Mouse (Mus musculus): ENCODE data around the gene Gpc5.

Gpc5 gene

DNA sequence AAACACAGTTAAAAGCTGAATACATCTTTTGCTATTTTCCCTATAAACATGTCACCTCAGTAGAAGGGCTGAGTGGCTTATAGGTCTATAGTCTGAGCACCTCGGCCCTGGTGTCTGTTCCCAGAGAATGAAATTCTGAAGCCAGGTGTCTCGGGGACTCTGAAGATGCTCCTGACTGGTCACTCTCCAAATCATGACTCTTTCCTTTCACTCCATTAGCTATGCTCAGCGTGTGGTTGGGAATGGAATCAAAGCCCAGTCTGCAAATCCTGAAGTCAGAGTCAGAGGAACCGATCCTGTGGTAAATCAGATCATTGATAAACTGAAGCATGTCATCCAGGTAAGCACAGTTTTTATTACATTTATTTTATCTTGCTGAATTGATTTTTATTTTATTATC is 460.0 kb downstream of the Gpc5 start:
- no peak for DNase-seq (ENCODE audit: low spot score)

DNA sequence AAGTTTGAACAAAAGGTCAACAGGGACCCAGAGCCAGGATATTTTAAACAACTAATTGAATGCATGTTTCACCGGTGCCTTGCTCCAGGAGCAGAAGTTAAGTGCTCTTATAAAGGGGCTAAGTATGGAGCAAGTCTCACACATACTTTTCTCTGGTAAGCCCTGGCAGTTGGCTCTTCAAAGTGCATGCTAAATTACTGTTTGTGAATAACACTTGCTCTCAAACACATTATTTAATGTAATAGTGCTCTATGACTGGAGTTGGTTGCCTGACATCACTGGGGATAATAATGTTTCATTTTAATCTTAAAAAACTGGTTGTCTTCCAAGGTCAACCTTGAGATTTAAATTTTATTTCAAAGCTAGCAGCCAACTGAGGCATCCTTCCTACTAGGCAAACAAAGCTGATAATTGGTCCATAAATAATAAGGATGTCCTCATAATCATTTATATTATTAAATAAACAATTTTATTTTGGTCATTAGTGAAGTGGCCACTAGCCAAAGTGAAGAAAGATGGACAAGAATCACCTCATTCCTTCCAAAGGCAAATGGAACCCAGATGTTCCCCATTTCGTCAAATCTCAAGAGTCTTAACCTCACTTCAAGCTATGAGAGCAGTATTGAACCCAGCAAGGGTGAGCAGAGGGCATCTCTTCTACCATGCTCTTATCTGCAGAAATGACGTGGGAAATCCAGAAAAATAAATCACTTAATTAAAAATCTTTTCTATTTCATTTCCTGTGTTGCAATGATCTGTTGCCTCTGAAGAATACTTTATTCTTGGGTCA is 488.6 kb downstream of the Gpc5 start:
- no peak for DNase-seq (ENCODE audit: low spot score)

DNA sequence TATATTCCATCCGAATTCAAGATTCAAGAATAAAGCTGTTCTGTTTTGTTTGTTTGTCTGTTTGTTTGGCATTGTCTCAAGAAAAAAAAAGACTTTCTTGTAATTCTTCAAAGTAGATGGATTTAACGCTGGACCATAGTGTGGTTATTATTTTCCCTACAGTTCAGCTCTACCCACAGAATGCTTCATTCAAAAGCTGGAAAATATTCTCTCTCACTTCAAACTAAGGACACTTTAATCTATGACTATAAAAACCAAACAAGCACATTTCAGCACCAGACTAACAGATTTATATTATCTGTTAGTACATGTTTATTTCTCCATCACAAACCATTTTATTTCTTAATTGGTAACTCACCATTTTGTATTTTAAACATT is 489.2 kb downstream of the Gpc5 start:
- no peak for DNase-seq (ENCODE audit: low spot score)

DNA sequence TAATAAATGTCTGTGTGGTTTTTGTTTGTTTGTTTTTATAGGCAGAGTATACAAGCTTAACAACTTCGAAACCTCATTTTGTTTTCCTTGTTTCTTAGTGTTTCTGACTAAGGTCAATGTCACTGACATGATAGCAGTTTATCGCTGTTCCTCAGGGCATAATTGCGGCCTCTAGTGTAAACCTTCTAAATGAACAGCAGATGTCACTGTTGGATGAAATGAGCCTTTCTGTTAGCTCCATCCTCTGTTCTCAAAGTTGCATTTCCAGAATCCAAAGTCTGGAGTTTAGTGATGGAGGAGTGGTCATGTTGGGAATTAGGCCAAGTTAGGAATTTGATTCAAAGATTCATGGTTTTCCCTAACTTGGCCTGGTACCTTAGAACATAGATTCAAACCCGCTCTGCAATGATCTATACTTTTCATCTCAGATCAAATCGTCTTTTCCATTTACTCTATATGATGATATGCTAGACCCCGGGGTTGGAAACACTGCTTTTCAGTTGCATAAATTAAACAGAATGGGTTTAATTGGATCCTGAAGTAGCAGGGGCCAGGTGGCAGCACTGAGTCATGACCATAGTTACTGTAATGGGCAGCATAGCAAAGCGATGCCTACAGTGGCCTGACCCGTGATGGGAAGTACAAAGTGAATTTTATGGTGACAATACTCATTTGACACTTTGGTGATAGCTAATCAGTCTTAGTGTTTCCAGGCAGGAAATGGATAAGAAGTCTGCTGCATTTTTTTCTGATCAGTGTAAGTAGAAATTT is 508.4 kb downstream of the Gpc5 start:
- DNase-seq (ENCODE audit: low spot score): no peak

DNA sequence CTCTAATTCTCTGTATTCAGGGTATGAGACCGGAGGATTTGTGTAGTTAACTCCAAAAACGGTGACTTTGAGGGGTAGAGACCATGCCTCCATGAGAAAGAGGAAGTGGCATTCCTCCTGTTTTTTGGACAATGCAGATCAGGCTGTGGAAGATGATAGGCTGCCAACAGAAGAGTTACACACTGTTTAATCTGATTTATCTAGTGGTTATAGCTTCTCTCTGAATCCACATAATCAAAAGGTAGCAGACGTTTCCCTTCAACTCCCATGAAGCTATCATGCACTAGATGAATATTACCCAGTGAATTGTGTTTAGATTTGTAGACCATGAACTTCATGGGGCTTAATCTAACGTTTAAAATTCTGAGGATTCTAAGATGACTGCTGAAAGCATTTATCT is 522.1 kb downstream of the Gpc5 start:
- DNase-seq (ENCODE audit: low spot score): no peak

DNA sequence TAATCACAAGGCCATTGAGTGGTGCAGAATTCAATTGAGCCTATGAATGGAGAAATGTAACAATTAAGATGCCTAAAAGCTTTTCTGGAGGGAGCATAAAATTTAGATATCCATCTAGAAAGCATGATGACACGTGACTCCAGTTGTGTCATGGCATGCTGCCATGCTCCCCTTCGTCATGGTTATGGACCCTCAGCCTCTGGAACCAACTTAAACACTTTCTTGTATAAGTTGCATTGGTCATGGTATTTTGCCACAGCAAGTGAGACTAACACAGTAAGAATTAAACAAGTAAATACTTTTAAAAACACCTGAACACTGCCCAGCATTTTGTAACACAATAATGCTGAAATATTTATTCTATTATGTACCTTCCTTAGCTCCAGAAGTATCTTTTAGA is 524.3 kb downstream of the Gpc5 start:
- DNase-seq (ENCODE audit: low spot score): no peak

DNA sequence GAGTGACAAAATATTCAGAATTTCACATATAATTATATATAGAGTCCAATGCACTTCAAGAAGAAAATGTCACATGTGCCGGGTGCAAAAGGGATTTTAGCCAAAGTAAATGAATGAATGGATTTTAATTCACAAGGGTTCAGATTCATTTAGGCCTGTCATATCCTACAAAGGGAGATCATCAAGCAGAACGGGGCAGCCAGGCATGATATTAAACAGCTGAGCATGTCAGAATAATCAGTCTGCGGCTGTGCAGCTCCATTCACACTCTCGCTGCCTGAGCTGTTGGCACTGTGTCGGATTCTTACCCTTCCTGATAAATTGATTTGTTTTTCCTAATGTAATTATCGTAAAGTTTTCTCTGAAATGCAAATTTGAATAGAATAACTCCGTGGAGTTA is 524.8 kb downstream of the Gpc5 start:
- no peak for DNase-seq (ENCODE audit: low spot score)

DNA sequence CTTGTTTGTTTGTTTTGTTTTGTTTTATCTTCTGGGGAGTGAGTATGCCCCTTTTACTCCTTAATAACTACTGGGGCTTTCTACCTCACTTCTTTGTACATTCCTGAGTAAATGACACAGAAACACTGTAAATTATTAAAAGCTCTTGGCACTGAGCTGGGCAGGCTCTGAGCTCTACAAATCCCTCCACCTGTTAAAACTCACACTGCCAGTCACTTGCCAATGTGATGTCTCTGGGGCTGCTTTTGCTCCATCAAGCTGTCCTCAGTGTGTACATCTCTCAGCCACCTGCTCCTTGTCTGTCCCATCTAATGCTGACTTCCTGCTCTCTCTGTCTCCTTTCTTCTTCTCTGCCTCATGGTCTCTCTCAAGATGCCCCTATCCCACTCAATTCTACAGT is 528.5 kb downstream of the Gpc5 start:
- DNase-seq (ENCODE audit: low spot score): no peak

DNA sequence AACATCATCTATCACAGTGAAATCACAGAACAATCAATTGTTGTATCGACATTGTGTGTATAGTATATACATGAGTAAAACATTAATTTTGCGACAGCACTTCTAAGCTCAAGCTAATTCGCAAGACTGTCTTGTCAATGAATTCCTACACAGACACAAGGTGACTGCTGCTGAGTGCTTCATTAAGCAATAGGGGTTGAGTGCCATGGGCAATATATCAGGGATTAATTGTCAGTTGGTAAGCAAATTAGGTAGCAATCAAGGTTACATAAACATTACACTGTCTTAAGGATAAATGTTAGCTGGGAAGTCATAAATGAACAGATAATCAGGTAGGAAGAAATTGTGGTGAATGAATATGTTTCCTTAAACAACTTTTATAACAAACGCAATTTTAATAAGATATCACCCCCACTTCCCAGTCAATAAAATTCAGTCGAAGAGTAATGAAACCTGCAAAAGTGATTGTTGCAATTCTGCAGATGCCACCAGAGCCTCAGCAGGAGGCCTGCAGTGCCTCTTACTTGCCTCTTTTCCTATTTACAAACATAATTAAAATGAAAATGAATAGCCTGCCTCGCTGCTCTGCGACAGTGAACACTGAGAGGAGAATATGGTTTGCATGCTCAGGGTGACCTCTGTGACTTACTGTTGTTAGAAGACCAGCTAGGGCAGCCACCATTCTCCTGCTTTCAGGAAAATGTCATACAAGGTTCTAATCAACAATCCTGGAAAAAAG is 539.3 kb downstream of the Gpc5 start:
- DNase-seq (ENCODE audit: low spot score): no peak

DNA sequence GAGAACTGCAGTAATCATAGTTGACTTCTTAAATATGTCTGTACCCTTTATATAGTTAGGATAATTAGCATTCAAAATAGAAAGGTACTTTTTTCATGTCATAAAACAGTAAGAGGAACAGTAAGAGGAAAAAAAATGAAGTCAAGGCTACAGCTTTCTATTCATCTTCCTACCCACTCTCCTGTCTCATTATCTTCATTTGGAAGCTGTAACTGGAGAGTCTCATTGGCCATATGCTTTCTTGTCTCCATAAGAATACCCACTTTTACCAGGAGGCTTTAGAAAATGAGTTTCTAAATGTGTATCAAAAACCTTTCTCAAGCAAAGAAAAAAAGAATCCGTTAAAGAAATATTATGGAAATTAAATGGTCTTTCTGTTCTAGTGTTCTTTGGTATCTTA is 541.3 kb downstream of the Gpc5 start:
- no peak for DNase-seq (ENCODE audit: low spot score)

DNA sequence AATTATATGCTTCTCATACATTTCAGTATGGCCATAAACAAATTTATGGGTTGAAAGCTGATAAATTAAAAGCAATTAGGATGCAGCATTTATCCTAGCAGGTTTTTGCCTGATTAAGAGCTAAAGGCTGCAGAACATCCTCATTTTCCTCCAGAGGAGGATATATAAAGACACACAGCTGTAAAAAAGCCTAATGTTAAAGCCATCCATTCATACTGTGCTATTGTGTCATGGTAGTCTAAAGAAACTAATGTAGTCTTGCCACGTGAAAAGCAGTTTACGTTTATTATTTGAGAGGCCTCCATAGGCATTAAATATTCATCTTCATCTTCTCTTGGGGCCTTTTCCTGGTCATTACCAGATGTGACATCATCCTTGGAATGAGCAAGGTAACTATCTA is 587.9 kb downstream of the Gpc5 start:
- DNase-seq (ENCODE audit: low spot score): no peak

DNA sequence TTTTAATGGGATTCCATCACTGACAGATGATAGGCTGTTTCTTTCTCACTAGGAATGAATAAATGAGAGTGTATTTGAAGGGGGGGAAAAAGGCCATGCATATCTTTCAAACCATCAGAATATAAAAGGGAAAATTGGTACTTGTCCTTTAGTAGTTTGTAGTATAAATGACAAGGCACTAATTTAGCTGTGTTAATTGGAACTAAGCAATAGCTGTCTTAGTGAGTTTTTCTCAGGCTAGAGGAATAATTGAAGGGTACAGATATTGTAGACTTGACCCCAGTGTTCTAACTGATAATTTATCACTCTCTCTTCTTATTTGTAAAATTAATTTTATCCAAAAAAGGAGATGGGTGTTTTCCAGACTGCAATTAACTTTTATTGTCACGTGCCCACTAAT is 654.0 kb downstream of the Gpc5 start:
- DNase-seq (ENCODE audit: low spot score): no peak

DNA sequence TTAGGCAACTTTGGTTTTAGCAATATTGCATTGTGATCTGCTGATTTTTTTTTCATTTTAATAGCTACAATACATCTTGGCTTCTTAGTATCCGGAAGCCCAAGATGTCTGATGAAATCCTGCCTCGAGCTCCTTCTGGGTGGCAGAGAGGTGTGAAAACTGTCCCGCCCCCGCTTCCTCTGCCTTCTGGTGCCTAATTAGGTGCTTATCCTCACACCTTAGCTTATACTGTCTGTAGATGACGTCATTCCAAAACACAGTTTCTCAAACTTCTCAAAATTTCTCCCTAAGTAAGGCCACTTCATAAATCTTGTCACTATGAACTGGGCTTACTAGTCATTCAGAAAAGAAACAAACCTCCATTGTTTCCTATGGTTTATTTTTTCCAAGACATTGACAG is 668.2 kb downstream of the Gpc5 start:
- DNase-seq (ENCODE audit: low spot score): no peak

DNA sequence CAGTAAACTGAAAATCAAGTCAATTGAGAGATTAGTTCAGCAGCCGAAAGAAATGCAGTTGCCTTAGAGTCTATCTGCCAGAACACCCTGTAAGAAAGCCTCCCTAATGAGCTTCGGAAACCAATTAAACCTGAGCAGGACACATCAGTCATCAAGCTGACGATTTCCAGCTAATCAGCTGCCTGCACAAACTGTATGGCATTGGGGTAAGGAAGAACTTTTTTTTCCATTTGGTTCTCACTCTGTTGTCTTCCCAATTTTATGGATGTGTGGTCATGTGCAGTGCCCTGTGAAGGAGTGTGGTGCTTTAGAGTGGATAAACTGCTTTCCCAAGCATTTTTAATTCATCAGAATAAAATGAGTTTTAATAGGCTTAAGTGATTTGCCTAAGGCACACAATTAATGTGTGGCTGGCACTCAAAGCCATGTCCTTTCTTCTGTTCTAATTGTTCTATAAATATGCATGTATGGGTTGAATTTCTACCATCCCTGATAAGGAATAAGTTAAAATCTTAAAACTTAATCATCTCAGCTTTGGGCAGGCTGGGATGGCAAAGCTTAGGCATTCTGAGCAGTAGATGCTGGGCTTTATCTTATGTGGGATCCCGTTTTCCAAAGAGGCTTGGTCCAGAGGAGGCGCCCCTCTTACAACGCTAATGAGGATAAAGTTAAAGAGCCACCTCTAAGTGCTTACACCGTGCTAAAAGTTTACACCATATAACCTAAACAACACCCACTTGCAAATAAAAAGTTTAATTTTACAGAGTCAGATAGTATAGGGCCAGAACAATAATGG is 687.6 kb downstream of the Gpc5 start:
- DNase-seq (ENCODE audit: low spot score): no peak

DNA sequence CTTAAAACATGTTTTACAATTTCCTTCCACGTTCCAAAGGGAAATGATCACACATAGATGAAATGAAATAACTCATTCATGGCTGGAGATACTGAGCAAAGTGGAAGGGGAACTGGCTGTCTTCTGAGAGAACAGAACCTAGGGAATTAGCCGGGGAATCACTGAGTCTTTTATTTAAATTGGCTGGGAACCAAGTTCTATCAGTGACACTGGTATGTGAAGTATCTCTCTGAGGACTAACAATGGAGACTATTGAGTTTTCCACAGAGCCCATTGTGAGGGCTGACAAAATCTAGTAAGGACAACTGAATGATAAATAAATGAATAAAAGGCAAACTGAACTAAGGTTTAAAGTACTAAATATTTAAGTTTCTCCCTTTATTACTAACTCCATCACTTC is 712.7 kb downstream of the Gpc5 start:
- no peak for DNase-seq (ENCODE audit: low spot score)

DNA sequence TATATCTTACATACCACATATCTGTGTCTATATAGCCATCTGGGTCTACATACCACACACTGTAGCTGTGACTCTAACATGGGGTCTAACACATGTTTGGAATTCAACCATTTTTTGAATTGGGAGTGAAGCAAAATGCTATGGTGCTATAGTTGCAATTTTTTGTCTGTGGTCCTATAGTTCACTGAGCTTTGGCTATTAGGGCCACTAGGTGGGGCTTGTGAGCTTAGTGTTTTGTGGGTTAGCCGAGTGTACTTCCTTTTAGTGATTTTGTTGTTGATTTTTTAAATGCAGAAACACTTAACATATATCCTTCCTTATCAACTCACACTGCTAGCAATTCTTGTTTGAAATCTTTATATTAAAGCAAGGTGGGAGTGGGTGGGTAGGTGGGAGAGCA is 727.0 kb downstream of the Gpc5 start:
- no peak for DNase-seq (ENCODE audit: low spot score)

DNA sequence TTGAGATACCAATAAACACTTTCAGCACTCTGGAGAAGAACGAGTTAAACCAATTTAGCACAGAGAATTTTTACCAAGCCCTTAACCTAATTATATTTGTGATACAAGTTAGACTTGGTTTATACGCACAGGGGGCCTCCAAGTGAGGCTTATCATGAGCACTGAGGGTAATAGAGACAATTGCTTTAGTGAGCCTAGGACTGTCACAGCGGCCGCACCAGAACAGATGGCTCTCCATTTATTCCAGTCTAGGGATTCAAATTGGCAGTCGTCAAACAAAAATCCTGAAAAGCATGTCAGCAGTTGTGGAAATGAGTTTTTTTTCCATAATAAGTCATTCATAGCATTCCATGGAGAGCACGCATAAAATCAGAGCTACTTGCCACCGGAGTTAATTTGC is 729.6 kb downstream of the Gpc5 start:
- no peak for DNase-seq (ENCODE audit: low spot score)

DNA sequence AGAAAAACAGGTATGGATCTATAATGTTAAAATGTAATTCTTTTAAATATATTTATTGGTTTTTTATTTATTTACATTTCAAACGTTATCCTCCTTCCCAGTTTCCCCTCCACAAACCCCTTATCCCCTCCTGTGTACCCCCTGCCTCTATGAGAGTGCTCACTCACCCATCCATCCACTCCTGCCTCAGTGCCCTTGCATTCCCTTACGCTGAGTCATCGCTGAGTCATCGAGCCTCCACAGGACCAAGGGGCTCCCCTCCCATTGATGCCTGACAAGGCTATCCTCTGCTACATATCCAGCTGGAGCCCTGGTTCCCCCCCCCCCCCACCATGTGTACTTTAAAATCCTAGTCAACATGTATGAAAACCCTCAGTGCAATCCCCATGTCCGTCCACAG is 738.5 kb downstream of the Gpc5 start:
- no peak for DNase-seq (ENCODE audit: low spot score)

DNA sequence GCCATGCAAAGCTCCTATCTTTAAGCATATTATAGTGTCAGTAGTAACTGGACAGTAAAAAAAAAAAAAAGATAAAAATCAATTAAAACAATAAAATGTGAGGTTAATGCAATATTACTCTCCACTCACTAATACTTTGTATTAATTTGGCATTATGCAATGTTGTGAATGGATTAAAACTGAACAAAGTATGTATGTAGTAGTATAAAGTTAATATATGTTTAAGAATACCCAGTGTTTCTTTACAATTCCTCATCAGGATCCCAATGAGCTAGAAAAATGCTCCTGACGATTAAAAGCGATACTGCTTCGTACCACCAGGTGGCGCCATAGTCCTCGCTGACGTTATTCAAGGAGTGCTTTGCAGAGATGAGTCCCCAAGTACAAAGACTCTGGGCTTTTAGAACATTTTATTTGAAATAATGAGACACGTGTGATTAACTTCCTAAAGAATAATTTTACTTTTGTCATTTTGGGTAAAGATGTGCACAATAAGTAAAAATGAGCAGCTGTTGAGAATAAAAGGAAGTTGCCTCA is 739.3 kb downstream of the Gpc5 start:
- DNase-seq (ENCODE audit: low spot score): peak; percentile 83

DNA sequence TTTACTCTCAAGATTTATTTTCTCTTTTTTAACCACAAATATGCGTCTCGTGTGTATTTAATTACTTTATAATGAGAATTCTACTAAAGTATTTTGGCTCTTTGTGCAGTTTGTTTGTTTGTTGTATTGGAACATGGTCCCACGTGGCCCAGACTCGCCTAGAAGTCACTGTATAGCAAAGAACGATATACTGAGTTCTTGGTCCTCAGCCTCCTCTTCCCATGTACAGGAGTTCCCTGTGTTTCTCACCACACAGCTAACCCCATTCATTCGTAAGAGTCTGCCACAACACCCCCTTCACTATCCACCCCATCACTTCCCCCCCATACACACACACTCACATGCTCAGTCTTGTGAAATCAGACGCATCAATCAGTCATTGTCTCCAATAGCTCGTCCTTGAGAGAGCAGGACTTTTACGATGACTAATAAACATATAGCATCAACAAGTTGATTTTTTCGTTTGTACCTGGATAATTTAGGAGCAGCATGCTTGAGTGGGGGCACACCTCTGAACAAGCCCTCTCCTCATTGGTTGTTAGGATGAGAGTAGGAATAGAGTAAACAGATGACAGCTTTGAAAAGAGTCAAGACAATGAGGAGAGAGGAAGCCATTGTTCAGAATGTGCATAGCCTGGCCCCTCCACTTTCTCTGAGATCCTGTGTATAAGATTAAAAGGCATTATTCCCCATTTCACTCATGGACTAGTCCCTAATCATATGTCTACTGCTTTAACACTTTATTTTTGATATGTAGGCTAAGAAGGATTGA is 740.0 kb downstream of the Gpc5 start:
- no peak for DNase-seq (ENCODE audit: low spot score)

DNA sequence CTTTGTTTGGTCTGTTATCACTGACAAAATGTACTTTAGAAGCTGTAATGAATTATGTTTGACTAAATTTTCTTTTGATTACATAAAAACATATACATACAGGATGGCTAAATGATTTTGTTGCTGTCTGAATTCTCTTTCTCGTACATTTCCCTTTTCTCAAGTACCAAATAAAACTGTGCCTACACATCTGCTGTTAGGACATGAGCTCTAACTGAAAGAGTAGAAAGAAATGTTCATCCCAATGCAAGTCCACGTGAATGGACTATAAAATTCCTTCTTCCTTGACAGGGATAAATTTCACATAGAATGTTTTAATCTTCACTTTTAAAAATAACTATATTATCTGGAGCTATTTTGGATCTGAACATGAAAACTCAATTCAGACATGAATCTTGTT is 751.8 kb downstream of the Gpc5 start:
- no peak for DNase-seq (ENCODE audit: low spot score)
